Mouse (Mus musculus): Measurements from ENCODE around the gene Hist3h2a.
"Not testable (repeated sequence)": the region's sequence is repeated elsewhere in the genome, so short reads cannot be mapped to it uniquely, and the experiment has no call there.

Hist3h2a gene

DNA sequence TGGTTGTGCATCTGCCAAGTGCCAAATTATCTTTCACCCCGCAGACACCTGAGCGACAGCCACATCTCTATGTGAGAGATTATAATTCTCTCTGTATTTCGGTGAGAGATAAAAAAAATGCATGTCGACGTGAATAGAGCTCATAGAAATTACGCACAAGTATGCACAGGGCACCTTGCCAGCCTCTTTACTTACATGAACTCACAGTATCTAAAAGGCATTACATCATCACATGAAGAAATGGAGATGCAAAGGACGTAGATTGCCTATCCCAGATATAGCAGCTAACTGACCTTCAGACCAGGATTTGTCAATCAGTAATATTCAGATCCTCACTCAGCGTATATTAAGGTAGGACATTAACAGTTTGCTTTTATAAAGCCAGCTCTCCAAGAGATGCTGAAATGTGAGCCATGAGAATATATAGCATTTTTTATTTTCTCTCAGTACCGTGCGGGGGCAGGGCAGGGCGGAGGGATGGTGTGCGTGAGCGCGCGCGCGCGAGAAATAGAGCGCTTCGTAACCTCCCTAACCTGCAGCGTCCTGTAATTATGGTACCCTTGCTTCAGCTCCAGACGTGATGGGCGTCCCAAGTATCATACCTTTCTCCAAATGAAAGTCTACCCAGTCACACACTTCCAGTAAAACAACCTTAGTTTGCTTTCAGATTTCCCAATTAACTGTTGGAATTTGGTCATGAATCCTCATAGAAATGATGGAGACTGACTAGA is 6.5 kb upstream of the Hist3h2a start:
- no peak for DNase-seq

DNA sequence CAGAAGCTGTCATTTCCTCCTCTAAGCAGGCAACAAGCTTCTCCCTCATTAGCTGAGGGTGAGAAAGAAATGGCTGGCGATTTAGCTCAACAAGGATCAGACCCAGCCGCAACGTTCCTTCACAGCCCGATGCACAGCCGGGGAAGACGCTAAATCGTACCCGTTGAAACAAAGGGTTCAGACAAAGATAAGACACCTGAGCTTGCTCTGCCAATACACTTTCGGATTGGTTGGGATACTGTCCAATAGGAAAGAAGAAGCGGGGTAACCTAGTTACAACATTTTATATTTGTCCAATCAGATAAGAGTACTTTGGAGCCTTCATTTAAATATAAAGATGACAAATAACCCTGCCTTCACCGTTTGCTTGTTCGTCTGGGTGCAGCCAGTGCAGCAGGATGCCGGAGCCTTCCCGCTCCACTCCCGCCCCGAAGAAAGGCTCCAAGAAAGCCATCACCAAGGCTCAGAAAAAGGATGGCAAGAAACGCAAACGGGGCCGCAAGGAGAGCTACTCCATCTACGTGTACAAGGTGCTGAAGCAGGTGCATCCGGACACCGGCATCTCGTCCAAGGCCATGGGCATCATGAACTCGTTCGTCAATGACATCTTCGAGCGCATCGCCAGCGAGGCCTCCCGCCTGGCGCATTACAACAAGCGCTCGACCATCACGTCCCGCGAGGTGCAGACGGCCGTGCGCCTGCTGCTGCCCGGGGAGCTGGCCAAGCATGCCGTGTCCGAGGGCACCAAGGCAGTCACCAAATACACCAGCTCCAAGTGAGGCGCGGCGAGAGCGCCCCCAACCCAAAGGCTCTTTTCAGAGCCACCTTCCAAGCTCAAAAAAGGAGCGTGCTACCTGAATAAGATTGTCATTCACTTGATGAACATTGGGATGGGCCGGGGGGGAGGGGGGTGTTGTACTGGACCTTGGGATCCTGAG is 5.7 kb upstream of the Hist3h2a start, which contains the start of gene Hist3h2ba:
Gene Hist3h2ba (plus strand): TSS at position 379 of the 938 bp plus-strand sequence.
- DNase-seq: peak; percentile 29

DNA sequence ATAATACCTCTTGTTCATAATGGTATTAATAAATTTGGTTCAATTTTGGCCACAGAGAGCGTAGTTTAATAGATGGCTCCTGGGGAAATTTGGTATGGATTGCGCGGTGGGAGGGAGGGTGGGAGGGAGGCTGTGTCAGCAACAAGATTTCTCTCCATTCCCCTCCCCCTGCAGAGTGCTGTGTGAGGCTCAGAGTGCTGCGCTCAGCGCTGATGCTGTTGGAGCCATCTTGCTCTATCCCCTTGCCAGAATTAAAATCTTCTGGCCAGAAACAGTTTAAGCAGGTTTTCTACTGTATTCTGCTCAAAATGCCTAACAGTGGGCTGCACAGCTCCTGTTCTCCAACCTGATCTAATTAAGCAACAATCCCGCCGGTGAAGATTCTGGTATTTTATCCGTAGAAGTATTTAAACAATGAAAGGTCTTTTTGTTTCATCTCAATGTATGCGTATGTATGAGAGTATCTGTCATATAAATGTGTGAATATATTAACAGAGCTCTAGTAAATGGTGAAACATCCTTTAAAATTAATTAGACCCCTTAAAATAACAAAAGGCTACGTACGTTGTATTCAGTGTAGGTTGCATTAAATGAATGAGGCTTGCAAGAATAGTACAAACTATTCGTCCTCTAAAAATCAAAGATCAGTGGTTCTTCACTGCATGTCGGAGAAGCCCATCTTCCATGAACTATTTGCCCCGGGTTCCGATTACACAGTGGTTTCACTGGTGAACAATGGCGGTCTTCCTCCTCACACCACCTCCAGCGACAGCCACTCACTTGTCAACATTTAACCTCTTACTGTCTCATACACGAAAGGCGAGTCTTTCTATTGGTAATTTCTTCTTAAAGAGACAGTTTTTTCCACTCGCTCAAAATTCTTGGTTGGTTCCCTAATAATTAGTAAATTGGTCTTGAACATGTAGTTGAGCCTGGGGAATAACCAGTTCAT is 4.7 kb upstream of the Hist3h2a start:
- DNase-seq: no peak

DNA sequence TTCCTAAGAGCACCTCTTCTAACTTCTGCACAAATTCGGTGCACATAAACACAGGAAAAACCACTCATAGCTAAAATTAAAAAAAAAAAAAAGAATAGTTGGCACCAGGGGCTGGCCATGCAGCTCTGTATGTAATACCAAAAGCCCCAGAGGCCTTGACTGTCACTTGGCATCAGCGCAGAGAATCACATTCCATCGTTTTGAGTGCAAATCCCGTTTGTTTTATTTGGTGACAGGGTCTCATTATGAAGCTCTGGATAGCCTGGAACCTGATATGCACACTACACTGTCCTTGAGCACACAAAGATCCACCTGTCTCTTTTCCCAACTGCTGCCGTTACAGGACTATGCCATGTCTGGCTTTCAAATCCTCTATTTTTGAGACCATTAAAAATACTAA is 3.3 kb upstream of the Hist3h2a start:
- DNase-seq: no peak

DNA sequence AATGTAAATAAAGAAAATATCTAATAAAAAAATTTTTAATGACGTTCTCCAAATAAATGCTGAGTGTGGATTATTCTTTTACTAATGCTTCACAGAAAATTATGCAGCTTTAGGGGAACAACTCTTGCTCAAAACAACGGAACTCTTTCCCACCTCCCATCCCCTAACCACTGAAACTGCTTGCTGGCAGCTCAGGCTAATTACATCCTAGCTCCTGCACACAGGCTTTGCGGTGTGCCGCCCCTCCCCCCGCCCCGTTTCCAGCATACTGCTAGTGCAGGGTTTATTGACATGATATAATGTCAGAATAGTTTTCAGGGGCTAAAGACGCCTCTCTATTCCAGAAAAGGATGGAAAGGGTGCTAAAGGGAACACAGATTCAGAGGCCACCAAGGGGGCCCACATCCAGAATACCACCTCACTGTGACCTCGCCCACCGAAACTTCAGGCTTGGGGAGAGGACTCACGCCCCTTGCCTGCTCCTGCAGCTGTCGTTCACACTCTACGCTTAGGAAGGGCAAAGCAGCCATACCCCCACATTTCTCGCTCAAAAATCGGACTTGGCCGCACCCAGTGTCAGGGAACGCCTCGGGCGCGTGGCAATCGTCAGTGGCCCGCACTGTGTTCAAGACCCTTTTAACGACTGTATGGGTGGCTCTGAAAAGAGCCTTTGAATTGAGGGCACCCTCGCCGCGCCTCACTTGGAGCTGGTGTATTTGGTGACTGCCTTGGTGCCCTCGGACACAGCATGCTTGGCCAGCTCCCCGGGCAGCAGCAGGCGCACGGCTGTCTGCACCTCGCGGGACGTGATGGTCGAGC is 925 bp upstream of the Hist3h2a start:
- DNase-seq: peak; percentile 25

DNA sequence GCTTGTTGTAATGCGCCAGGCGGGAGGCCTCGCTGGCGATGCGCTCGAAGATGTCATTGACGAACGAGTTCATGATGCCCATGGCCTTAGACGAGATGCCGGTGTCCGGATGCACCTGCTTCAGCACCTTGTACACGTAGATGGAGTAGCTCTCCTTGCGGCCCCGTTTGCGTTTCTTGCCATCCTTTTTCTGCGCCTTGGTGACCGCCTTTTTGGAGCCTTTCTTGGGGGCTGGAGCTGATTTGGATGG is 390 bp upstream of the Hist3h2a start:
- not testable (repeated sequence) for DNase-seq

DNA sequence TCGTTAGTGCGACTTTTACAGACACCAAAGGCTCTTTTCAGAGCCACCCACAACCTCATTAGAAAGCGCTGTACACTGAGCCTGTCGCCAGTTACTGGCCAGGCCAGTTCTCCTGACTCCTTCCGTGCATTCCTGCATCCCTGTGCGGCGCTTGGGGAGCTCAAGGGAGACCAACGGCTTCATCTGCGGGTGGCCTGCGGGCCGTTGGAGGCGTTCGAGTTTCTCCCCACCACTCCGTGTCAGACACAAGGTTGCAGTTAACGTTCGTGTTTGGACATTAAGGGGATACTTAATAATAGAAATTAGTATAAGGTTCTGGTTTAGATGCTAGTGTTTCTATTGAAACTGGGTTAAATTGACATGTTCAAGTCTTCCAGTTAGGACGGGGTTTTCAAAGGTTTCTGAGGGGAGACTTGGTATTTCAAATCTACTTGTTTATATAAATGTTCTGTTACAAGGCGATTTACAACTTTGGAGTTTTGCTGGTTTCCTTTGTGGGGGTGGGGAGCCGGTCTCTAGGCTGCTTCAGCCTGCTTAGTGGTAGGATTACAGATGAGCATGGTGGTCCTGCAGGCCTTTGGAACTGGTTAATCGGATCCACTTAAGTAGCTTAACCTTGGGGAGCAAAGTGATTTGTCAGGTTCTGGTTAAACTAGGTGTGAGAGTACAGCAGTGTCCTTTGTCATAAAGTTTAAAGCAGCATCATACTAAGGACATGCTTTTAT is 820 bp downstream of the Hist3h2a start:
- DNase-seq: no peak

DNA sequence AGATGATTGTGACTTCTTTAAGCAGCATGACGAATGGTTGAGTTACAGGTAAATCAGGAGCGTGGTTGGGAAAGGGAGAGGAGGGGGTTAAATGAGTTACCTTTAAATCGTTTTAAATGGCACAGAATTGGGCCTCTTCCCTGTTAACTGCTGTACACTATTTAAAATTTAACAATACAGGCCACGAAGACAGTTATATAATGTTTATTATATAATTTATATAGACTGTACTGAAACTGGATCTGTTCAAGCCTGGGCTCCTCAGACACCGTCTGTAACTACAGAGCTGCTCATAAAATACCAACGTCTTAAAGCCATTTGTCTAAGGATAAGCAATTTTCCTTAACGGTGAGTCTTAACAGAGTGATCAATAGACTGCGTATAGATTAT is 1.4 kb downstream of the Hist3h2a start:
- no peak for DNase-seq

DNA sequence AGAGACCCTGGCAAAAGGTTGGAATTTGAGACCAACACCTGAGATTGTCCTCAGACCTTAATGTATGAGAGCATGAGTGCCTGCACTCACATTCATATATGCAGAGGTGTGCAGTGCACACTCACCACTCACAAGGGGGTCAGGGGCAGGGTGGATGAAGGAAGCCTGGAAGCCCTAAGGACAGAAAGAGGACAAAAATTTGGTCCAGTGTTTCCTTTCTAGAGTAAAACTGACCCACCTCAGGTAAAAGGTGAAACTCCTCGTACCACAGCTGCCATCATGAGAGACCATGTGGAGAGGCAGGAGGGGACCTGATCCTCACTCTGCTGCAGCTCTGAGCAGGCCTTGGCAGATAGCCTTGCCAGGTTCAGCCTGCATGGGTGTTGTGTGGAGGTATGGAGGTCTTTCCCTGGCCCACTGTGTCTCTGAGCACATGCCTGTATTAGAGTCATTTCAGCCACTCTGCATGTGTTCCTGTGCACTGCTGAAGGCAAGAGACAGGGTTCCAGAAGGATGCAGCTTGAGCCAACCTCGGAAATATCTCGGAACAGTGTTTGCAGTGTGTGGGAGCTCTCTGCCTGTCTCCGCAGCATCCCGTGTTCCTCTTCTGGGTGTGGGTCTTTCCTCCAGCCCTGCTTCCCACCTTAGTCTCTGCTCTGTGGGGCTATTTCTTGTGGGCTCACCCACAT is 2.9 kb downstream of the Hist3h2a start:
- no peak for DNase-seq

DNA sequence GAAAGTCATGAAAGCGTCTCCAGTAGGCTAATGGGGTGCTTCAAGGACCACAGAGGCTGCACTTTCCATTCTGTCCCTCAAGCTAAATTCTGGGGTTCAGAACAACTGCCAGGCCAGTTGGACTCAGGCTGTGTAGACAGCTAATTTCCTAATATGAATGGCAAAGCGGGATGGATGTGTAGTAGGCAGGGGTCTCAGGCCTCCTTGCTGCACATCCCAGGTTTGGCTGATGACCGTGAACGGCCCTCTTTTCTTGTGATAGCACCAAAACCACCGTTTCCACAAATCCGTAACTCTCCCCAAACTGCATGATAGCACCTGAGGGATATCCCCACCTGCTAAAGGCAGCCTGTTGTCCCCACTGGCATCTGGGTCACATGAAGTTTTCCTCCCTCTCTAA is 4.1 kb downstream of the Hist3h2a start:
- no peak for DNase-seq

DNA sequence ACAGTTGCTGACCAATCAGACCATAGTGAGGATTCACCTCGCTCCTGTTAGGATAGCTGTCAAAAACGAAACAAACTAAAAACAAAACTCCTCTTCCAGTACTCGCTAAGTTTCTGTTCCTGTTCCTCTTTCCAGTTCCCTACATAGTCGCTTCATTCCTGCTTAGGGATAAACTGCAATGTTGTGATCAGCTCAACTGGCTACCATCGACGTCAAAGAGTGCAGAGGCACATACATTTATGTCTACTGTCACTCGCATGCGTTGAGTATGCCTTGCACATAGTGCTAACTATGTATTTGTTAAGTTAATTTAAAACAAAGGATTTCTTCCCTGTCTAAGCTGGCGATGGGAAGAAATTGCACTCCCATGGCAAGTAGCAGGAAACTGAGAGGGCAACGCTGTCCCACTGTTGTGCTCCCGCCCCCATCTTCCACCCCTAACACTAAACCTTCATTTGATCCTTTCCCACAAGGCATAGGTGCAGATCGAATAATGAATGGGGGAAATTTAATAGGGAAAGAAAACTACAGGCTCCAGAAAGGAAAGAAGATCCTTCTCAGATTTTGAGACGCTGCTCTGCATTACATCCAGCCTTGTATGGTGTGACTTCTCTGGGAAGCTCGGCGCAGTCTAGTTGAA is 4.8 kb downstream of the Hist3h2a start:
- no peak for DNase-seq

DNA sequence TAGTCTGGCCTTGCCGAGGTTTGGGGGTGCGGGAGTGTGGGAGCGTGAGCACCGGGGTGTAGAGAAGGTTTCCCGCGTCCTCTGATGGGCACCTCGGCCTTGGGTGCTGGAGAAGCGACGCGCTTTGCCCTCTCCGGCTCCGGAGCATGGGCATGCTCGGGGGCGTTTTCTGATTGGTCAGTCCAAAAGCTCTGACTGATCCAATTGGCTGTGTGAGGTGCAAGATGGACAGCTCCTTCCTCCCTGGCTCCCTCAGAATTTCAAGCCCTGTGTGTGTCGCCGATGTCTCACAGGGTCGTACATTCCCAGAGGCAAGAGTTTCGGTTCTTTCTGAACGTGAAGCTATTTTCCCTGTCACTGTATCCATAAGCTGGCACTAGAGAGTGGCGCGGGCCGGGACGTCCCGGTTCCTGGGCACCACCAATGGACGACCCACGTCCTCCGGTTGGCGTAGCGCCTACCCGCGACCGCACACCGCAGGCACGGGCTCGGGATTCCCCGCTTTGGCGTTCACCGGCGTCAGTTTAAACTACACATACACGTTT is 5.5 kb downstream of the Hist3h2a start:
- DNase-seq: peak; percentile 78

DNA sequence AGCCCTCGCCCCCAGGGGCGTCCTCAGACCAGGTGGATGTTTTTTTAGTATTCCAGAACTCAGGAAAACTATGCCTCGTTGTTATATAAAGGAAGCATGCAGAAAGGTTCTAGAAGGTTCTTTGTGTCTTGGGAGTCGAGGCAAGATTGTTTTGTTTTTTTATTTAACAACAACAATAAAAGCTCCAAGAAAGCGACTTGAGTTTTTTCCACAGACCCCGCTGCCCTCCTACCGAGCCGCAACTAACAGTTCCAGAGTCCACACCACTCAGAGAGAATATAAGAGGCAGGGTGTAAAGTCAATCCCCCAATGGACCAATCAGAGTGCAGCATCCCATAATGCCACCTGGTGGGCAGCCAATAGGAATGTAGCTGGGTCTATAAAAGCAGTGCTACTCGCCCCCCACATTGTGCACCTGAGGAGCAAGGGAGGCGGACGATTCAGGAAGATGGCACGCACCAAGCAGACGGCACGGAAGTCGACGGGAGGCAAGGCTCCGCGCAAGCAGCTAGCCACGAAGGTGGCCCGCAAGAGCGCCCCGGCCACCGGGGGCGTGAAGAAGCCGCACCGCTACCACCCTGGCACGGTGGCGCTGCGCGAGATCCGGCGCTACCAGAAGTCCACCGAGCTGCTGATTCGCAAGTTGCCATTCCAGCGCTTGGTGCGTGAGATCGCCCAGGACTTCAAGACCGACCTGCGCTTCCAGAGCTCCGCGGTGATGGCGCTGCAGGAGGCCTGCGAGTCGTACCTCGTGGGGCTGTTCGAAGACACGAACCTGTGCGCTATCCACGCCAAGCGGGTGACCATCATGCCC is 7.1 kb downstream of the Hist3h2a start:
- no peak for DNase-seq

DNA sequence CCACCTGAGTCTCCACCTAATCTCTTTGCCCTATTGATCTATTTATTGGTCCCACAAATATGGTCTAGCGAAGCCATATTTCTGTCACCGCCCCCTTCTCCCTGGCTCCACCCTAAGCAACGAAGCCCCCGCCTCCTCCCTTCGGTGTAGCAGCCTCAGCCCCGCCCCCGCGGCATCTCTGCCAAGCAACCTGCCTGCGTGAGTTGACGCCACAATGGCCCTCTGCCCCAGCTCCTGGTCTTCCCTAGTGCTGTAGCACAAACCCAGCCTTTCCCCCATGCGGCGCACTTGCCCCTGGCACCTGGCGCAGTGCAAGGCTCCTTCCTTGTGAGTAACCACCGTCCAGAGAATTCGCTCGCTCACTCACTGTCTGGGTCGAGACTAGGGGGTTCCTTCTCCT is 9.1 kb downstream of the Hist3h2a start:
- peak; percentile 46 for DNase-seq

DNA sequence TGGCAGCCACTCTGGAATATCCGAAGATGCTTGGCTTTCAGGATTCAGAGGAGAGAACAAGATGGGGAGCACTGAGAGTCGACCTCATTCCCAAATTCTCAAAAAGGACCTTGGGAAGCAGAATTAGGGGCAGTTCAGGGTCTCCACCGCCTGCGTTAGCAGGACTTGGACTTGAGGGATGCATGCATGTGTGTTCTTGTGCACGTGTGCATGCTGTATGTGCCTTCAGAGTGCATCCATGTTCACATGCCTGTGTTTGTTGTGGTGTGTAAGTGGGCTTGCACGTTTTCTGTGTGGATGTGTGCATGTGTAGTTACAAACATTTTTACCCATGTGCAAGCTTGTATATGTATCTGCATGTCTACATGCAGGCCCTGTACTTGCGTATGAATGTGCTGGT is 9.7 kb downstream of the Hist3h2a start:
- DNase-seq: no peak

DNA sequence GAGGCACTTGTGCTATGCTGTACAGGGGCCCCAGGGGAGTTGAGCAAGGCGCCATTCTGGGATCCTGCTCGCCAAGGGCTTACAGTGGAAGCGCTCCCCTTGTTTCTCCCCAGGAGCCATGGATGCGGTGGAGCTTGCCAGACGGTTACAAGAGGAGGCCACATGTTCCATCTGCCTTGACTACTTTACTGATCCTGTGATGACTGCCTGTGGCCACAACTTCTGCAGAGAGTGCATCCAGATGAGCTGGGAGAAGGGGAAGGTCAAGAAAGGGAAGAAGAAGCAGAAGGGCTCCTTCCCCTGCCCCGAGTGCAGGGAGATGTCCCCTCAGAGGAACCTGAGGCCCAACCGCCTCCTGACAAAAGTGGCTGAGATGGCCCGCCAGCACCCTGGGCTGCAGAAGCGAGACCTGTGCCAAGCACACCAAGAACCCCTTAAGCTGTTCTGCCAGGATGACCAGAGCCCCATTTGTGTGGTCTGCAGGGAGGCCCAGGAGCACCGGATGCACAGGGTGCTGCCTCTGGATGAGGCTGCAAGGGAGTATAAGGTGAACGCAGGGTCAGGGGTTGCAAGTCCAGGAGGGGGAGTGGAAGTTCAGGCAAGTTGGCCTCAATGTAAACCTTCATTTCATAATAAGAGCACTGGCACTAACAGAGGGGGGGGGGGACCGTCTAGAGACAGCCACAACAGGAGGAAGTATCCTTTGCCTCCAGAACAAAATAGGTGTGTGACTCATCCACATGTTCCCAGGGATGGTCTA is 10.7 kb downstream of the Hist3h2a start:
- DNase-seq: no peak

DNA sequence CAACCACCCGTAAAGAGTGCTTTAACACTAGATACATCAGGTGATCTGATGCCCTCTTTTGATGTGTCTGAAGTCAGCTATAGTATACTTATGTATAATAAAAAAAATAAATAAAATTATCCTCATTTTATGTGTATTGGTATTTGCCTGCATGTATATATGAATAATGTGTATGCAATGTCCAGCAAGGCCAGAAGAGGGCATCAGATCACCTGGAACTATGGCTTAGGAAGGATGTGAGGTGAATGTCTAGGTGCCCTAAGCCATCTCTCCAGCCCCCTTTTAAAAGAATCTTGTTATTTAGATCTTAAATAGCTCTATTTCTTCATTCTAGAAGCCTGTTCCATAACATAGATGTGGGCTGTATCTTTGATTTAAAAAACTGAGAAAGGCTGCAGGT is 12.9 kb downstream of the Hist3h2a start:
- DNase-seq: peak; percentile 58

DNA sequence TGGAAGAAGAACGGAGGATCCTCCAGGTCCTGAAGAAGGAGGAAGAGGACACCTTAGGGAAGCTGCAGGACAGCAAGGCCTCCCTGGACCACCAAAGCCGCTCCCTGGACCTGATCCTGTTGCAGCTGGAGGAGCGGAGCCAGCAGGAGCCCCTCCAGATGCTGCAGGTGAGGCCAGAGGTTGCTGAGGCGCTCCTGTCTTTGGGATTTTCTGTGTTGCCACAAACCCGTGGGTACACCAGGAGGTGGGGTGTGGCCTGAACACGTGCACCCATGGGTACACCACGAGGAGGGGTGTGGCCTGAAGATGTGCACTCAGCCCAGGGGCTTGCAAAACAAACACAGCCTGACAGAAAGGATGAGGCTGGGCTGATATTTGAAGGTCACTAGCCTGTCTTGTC is 14.1 kb downstream of the Hist3h2a start:
- no peak for DNase-seq
